Mouse (Mus musculus) CD4-positive, CD25-positive, alpha-beta regulatory T cell, adult 2 months (primary cell): ENCODE measurements around the gene Lce1l.
"Not testable (repeated sequence)": the region's sequence is repeated elsewhere in the genome, so short reads cannot be mapped to it uniquely, and the experiment has no call there.

ENCODE experiments used
- DNase-seq: peaks from one replicate; pipeline ENCODE4 v3.0.0-alpha.2; 2012; ENCODE audit warnings: low read depth, low spot score

Lce1l gene

GRCm38 (mm10) chr3:92851186-92851585 lies at the start of gene Lce1l:
Lce1l (minus strand) TSS chr3:92851286.
- no peak for DNase-seq

- no peak for DNase-seq
Observed at GRCm38 (mm10) chr3:92894489-92894888, 43.4 kb upstream of the Lce1l start.

DNA sequence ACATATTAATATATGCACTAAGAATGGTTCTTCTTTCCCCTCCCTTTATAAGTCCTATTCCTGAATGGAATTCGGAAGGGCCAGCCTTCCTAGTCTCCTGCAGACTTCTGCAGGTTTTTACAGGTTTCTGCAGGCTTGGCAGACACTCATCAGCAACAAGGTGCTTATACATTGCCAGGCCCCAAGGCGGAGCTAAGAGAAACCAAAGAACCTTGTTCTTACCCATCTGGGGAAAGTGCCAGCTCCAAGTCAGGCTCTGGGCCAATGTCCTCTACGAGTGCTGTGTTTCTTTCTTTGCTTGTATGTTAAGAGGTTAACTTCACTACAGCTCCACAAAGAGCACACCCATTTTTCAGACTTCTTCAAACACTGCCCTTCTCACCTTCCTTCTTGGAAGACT lies 43.0 kb upstream of the Lce1l start:
- no peak for DNase-seq

DNA sequence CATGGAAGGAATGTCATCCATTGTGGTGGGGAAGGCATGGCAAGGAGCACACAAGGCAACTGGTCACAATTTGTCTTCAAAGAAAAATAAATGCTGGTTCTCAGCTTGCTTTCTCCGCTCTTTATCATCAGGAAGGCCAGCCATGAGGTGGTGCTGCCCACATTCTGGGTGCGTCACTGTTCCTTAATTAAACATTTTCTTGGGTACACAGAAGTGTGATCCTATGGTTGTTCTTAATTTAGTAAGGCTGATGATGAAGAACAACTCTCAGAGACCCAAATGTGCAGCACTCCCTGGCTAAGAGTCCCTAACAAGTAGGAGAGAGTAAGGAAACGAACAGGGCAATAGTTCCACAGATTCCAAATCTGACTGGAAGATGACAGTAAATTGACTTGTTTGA lies 23.1 kb upstream of the Lce1l start:
- no peak for DNase-seq

- DNase-seq = no peak
Observed at GRCm38 (mm10) chr3:92870116-92870515, 19.0 kb upstream of the Lce1l start, which contains the start of gene 2310050C09Rik. 2310050C09Rik (minus strand) TSS chr3:92870216.

DNA sequence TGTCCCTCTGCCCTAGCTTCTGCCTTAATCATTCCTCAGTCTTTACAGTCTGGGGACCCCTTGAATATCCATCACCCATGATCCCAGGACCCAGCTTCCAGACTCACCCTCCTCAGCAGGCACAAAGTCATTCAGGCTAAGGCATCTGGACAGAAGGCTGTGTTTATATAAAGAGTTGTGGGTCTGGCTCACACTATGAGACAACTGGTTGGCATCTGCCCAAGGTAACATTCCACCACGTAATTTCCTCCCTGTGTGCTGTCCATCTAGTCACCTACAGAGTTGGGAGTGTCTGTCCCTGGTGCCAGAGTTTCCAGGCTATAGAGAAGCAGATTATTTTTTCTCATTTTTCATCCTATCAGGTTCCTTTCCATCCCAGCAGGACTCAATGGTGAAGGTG lies 24.0 kb downstream of the Lce1l start, which contains the start of gene Kprp:
Kprp (minus strand) TSS at position 140 of the 400 bp plus-strand sequence.
- DNase-seq = no peak

GRCm38 (mm10) chr3:92825808-92826207 lies 25.3 kb downstream of the Lce1l start:
- DNase-seq = no peak

- not testable (repeated sequence) for DNase-seq
Observed at GRCm38 (mm10) chr3:92816036-92816435, 35.0 kb downstream of the Lce1l start.

DNA sequence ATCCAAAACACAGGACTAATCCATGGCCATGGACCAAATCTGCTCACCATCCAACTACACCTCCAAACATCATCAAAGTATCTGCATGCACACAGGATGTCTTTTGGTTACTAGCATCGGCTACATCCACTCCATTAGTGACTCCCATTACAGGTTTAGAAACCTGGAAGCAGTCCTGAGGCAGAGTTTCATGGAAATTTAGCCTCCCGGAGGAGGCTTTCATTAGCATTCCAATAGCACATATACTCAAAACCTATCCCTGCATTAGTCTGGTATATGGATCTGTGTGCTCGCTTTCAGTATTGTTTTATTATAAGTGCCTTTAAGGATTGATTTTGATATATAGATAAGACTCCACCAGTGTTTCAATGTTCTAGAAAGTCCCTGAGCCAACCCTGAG lies 35.5 kb downstream of the Lce1l start:
- no peak for DNase-seq

GRCm38 (mm10) chr3:92807791-92808190 lies 43.3 kb downstream of the Lce1l start, which contains the start of gene Lce1k:
Lce1k (minus strand) TSS chr3:92807891.
- DNase-seq = no peak
